Mouse (Mus musculus) erythroblast, embryonic 14.5 days (primary cell): ENCODE measurements around the gene Insl6. TPM values are rescaled to one million over a fixed set of nuclear protein-coding genes. Genes with fewer than 3 reads are reported as not detected.

Experiments used
- H3K27me3 ChIP-seq: 2 replicates; pipeline ENCODE4 v1.6.1; 2012; ENCODE audit warnings: inconsistent platforms; ENCODE audit not compliant: control insufficient read depth
- H3K36me3 ChIP-seq: 2 replicates; pipeline ENCODE4 v1.6.1; 2012; ENCODE audit warnings: mild to moderate bottlenecking, inconsistent platforms; ENCODE audit not compliant: control insufficient read depth
- H3K4me1 ChIP-seq: 2 replicates; pipeline ENCODE4 v1.6.1; 2012; ENCODE audit warnings: inconsistent platforms; ENCODE audit not compliant: control insufficient read depth
- H3K4me3 ChIP-seq: replicated peaks from 2 replicates; pipeline ENCODE3; 2012; ENCODE audit warnings: moderate library complexity, mild to moderate bottlenecking, inconsistent platforms
- H3K9me3 ChIP-seq: 2 replicates; pipeline ENCODE4 v1.6.1; 2012; ENCODE audit warnings: low read length, inconsistent platforms, mixed read lengths; ENCODE audit not compliant: control insufficient read depth
- GATA1 ChIP-seq: IDR thresholded peaks from 2 replicates; pipeline ENCODE4 v1.6.1; 2012; ENCODE audit warnings: low read length, inconsistent platforms, mixed read lengths
- TAL1 ChIP-seq: IDR thresholded peaks from 3 replicates; pipeline ENCODE4 v1.6.1; 2012; ENCODE audit warnings: low read length, inconsistent platforms, mixed read lengths
- polyA plus RNA-seq: library from polyadenylated mRNA; stranded (reverse); fragments of >175 nt; gene quantifications from 2 replicates; pipeline ENCODE4 v1.2.3, GENCODE M21; 2012

Gene Insl6
- polyA plus RNA-seq, 1 experiment = not detected

GRCm38 (mm10) chr19:29300919-29301318 is 24.2 kb downstream of the Insl6 start:
- H3K27me3 ChIP-seq = no peaks in the 10 kb centered on the region
- H3K4me3 ChIP-seq = no peak overlapping the region
- H3K4me1 ChIP-seq = no peaks in the 10 kb centered on the region; the same call in 1 of the 2 replicates
- no peak for TF ChIP-seq TAL1
- TF ChIP-seq GATA1 = no peak
- H3K36me3 ChIP-seq = peaks cover 94% of the 10 kb centered on the region
- no peaks in the 10 kb centered on the region for H3K9me3 ChIP-seq

GRCm38 (mm10) chr19:29297366-29297765 is 27.8 kb downstream of the Insl6 start:
- peaks cover 98% of the 10 kb centered on the region for H3K36me3 ChIP-seq
- no peaks in the 10 kb centered on the region for H3K27me3 ChIP-seq
- no peak for TF ChIP-seq GATA1
- TF ChIP-seq TAL1 = no peak
- H3K4me1 ChIP-seq = no peaks in the 10 kb centered on the region; the same call in 1 of the 2 replicates
- H3K4me3 ChIP-seq = no peak overlapping the region
- H3K9me3 ChIP-seq = no peaks in the 10 kb centered on the region

- peaks cover 99% of the 10 kb centered on the region for H3K36me3 ChIP-seq
- TF ChIP-seq TAL1 (no peak), GATA1 (no peak)
Measured at GRCm38 (mm10) chr19:29296166-29296565, 29.0 kb downstream of the Insl6 start.

GRCm38 (mm10) chr19:29294756-29295155 is 30.4 kb downstream of the Insl6 start:
- Histone ChIP-seq H3K4me3 (no peak overlapping the region), H3K36me3 (peaks cover 100% of the 10 kb centered on the region), H3K4me1 (no peaks in the 10 kb centered on the region; the same call in 1 of the 2 replicates), H3K27me3 (no peaks in the 10 kb centered on the region), H3K9me3 (no peaks in the 10 kb centered on the region)
- no peak for TF ChIP-seq TAL1

More at GRCm38 (mm10) chr19:29296166-29296565, 29.0 kb downstream of the Insl6 start:
- Histone ChIP-seq H3K9me3 (no peaks in the 10 kb centered on the region), H3K4me1 (no peaks in the 10 kb centered on the region; the same call in 1 of the 2 replicates), H3K4me3 (no peak overlapping the region), H3K27me3 (no peaks in the 10 kb centered on the region)

GRCm38 (mm10) chr19:29292546-29292945 is 32.6 kb downstream of the Insl6 start:
- TF ChIP-seq GATA1 = no peak
- Histone ChIP-seq H3K4me1 (no peaks in the 10 kb centered on the region; the same call in 1 of the 2 replicates), H3K27me3 (no peaks in the 10 kb centered on the region), H3K4me3 (no peak overlapping the region), H3K9me3 (no peaks in the 10 kb centered on the region), H3K36me3 (peaks cover 98% of the 10 kb centered on the region)

GRCm38 (mm10) chr19:29291532-29291931 is 33.6 kb downstream of the Insl6 start:
- no peaks in the 10 kb centered on the region for H3K9me3 ChIP-seq
- TF ChIP-seq GATA1 = no peak
- no peak for TF ChIP-seq TAL1

GRCm38 (mm10) chr19:29287863-29288262 is 37.3 kb downstream of the Insl6 start:
- Histone ChIP-seq H3K4me3 (no peak overlapping the region), H3K9me3 (no peaks in the 10 kb centered on the region), H3K4me1 (no peaks in the 10 kb centered on the region), H3K27me3 (no peaks in the 10 kb centered on the region), H3K36me3 (peaks cover 95% of the 10 kb centered on the region)
- TF ChIP-seq GATA1 (no peak), TAL1 (no peak)

More at GRCm38 (mm10) chr19:29291532-29291931, 33.6 kb downstream of the Insl6 start:
- Histone ChIP-seq H3K4me3 (no peak overlapping the region), H3K36me3 (peaks cover 98% of the 10 kb centered on the region), H3K4me1 (no peaks in the 10 kb centered on the region), H3K27me3 (no peaks in the 10 kb centered on the region)

- TF ChIP-seq TAL1 (no peak), GATA1 (no peak)
Measured at GRCm38 (mm10) chr19:29285451-29285869, 39.7 kb downstream of the Insl6 start.

GRCm38 (mm10) chr19:29278944-29279587 is 46.1 kb downstream of the Insl6 start:
- Histone ChIP-seq H3K4me1 (no peaks in the 10 kb centered on the region), H3K36me3 (peaks cover 93% of the 10 kb centered on the region)
- no peak for TF ChIP-seq TAL1
- no peak for TF ChIP-seq GATA1

More at GRCm38 (mm10) chr19:29285451-29285869, 39.7 kb downstream of the Insl6 start:
- H3K4me3 ChIP-seq = no peak overlapping the region
- H3K9me3 ChIP-seq = no peaks in the 10 kb centered on the region
- peaks cover 92% of the 10 kb centered on the region for H3K36me3 ChIP-seq
- H3K27me3 ChIP-seq = no peaks in the 10 kb centered on the region
- H3K4me1 ChIP-seq = no peaks in the 10 kb centered on the region

GRCm38 (mm10) chr19:29276414-29276813 is 48.7 kb downstream of the Insl6 start:
- no peak overlapping the region for H3K4me3 ChIP-seq
- TF ChIP-seq GATA1 (no peak), TAL1 (no peak)
- H3K4me1 ChIP-seq = peaks cover 4% of the 10 kb centered on the region
- H3K9me3 ChIP-seq = no peaks in the 10 kb centered on the region
- H3K27me3 ChIP-seq = no peaks in the 10 kb centered on the region
- H3K36me3 ChIP-seq = peaks cover 94% of the 10 kb centered on the region

More at GRCm38 (mm10) chr19:29278944-29279587, 46.1 kb downstream of the Insl6 start:
- Histone ChIP-seq H3K4me3 (no peak overlapping the region), H3K27me3 (no peaks in the 10 kb centered on the region), H3K9me3 (no peaks in the 10 kb centered on the region)
